Mouse (Mus musculus) embryo, embryonic 10.5 days (tissue): Measurements from ENCODE around the gene Ccl9.
A peak's percentile ranks its signal among the peaks of the same experiment; 100 is the strongest.
"Not testable (repeated sequence)": the region's sequence is repeated elsewhere in the genome, so short reads cannot be mapped to it uniquely, and the experiment has no call there.

ENCODE experiments used
- DNase-seq: peaks from one replicate; pipeline ENCODE4 v3.0.0-alpha.2; 2015; ENCODE audit warnings: low spot score

The Ccl9 gene

GRCm38 (mm10) chr11:83580699-83581232 lies 2.3 kb upstream of the Ccl9 start:
- DNase-seq, result no peak

GRCm38 (mm10) chr11:83578999-83579398 lies 563 bp upstream of the Ccl9 start:
- no peak for DNase-seq

- no peak for DNase-seq
Observed at GRCm38 (mm10) chr11:83576927-83577555, 1.4 kb downstream of the Ccl9 start.

- DNase-seq, result no peak
Observed at GRCm38 (mm10) chr11:83572834-83573233, 5.6 kb downstream of the Ccl9 start.

GRCm38 (mm10) chr11:83572223-83572622 lies 6.2 kb downstream of the Ccl9 start:
- no peak for DNase-seq

GRCm38 (mm10) chr11:83570189-83570588 lies 8.2 kb downstream of the Ccl9 start:
- no peak for DNase-seq

- DNase-seq, result no peak
Observed at GRCm38 (mm10) chr11:83569249-83569648, 9.2 kb downstream of the Ccl9 start.

- DNase-seq, result no peak
Observed at GRCm38 (mm10) chr11:83568786-83569185, 9.7 kb downstream of the Ccl9 start.

GRCm38 (mm10) chr11:83568061-83568460 lies 10.4 kb downstream of the Ccl9 start:
- no peak for DNase-seq

GRCm38 (mm10) chr11:83567311-83567710 lies 11.1 kb downstream of the Ccl9 start:
- no peak for DNase-seq

GRCm38 (mm10) chr11:83566617-83567016 lies 11.8 kb downstream of the Ccl9 start:
- no peak for DNase-seq

GRCm38 (mm10) chr11:83563754-83564153 lies 14.7 kb downstream of the Ccl9 start:
- no peak for DNase-seq

GRCm38 (mm10) chr11:83562311-83562887 lies 16.0 kb downstream of the Ccl9 start:
- no peak for DNase-seq

GRCm38 (mm10) chr11:83560405-83560804 lies 18.0 kb downstream of the Ccl9 start:
- DNase-seq, result no peak

GRCm38 (mm10) chr11:83557074-83557473 lies 21.4 kb downstream of the Ccl9 start:
- no peak for DNase-seq

GRCm38 (mm10) chr11:83556085-83556781 lies 22.2 kb downstream of the Ccl9 start:
- DNase-seq, result peak; percentile 88

GRCm38 (mm10) chr11:83551668-83552067 lies 26.8 kb downstream of the Ccl9 start:
- DNase-seq, result no peak

GRCm38 (mm10) chr11:83551037-83551436 lies 27.4 kb downstream of the Ccl9 start:
- not testable (repeated sequence) for DNase-seq

GRCm38 (mm10) chr11:83550186-83550632 lies 28.2 kb downstream of the Ccl9 start:
- DNase-seq, result no peak

GRCm38 (mm10) chr11:83544214-83544613 lies 34.2 kb downstream of the Ccl9 start:
- DNase-seq, result peak; percentile 15

GRCm38 (mm10) chr11:83541415-83541814 lies 37.0 kb downstream of the Ccl9 start:
- DNase-seq, result no peak

- no peak for DNase-seq
Observed at GRCm38 (mm10) chr11:83540931-83541330, 37.5 kb downstream of the Ccl9 start.

- DNase-seq, result no peak
Observed at GRCm38 (mm10) chr11:83538705-83539314, 39.6 kb downstream of the Ccl9 start.
